Mouse (Mus musculus) T-helper 1 cell (primary cell): Measurements from ENCODE around the gene Igdcc4.
"Not testable (repeated sequence)": the region's sequence is repeated elsewhere in the genome, so short reads cannot be mapped to it uniquely, and the experiment has no call there.

Experiments
- in situ Hi-C: fragments of 300-600 bp; cut with MboI, MseI; formaldehyde crosslinking; loops from one replicate; pipeline ENCODE4 v1.15.1; 2025; ENCODE audit warnings: high pct_unique_total_duplicates

Gene Igdcc4

DNA sequence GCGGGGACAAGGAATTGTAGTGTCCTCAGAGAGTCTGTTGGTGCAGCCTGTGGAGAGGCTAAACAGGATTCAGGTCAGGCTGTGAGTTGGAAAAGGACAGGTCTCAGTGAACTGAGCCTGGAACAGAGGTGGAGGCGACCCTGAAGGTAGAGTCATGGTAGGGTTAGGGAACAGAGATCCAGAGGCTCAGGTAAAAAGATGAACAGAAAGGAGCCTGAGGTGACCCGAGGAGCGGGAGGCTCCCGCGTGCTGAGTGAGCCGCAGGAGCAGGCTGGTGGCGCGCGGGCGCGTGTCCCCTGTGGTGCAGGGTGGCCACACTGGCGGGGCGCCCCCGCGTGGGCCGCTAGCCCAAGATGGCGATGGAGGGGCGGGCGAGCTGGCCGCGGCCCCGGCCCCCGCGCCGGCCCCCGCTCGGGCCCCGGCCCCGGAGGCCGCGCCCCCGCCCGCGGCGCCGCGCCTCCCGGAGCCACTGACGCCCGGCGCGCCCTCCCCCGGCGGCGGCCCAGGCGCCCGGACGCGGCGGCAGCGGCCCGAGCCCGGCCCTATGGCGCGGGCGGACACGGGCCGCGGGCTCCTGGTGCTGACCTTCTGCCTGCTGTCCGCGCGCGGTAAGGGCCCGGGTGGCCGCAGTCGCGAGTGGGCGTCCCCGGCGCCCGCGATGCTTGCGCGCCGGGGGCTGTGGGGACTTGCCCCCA is at the start of gene Igdcc4:
Gene Igdcc4, plus strand, starts transcription at position 496 of the 695 bp plus-strand sequence.
- in situ Hi-C loops: loop anchor here (25.0 kb wide), 1 partner anchor 1189 kb away; no protein-coding TSS in a partner anchor

DNA sequence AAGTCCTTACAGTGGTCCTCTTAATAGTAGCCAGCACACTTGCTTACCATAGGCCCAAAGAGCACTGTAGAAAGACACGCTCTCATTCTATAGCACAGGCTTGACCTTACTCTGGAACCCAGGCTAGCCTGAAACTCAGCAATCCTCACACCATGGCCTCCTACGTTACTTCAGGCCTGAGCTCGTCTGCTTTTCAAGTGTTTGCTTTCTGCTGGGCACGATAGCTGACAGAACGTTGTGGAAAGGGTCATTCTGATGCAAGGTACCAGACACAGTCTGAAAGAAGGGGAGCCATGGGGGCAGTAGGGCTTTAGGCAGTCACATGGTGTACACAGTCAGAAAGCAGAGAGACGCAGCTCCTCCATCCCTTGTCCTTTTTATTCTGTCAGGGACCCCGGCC is 37.0 kb upstream of the Igdcc4 start:
- in situ Hi-C loops: loop anchor here (10.0 kb wide), 1 partner anchor 769 kb away; no protein-coding TSS in a partner anchor

DNA sequence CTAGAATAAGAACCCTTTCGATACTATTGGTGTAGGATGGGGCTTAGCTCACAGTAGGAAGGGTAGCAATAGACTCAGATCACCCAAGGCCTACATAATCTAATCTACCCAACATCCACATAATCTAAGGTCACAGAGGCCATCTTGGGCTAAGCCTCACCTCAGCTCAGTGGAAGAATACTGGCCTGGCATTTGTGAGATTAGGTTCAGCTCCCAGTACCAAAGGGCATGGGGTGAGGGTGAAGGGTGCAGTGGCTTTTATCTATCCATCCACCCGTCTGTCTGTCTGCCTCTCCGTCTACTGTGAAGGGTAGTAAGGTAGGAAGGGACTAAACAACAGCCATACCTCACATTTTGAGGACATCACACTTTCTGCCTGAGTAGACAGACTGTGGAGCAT is 30.7 kb upstream of the Igdcc4 start:
- in situ Hi-C loops: no loop called here

DNA sequence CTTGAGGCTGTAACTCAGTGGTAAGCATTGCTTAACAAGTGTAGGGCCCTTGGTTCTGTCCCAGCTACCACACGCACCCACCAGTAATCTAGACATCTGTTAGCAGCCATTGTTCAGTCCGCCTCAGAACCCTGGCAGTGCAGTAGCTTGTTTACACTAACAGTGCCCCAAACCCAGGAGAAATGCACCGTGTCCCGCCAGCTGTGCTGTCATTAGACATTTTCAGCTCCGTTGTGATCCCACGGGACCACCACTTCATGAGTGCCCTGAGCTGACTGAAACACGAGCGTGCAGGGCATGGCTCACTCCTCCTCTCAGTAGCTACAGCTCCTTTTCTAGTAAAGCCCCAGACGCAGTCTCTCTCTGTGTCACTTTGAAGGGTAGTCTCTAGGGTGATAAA is 27.7 kb upstream of the Igdcc4 start:
- in situ Hi-C loops: no loop called here

DNA sequence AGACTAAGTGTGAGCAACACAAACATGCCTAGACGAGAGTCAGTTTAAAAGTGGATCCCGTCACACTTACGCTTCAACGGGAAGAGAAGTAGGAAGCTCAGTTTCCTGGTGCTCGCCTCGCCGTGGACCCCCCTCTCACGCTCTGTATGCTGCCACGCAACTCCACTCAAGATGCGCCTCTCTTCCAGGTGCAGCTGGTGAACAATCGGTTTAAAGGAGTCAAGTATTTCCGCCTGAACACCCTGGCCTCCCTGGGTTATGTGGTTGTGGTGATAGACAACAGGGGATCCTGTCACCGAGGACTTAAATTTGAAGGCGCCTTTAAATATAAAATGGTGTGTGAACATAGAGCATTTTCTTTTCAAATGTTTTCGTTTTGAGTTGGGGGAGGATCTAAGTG is 27.0 kb upstream of the Igdcc4 start:
- in situ Hi-C loops: no loop called here

DNA sequence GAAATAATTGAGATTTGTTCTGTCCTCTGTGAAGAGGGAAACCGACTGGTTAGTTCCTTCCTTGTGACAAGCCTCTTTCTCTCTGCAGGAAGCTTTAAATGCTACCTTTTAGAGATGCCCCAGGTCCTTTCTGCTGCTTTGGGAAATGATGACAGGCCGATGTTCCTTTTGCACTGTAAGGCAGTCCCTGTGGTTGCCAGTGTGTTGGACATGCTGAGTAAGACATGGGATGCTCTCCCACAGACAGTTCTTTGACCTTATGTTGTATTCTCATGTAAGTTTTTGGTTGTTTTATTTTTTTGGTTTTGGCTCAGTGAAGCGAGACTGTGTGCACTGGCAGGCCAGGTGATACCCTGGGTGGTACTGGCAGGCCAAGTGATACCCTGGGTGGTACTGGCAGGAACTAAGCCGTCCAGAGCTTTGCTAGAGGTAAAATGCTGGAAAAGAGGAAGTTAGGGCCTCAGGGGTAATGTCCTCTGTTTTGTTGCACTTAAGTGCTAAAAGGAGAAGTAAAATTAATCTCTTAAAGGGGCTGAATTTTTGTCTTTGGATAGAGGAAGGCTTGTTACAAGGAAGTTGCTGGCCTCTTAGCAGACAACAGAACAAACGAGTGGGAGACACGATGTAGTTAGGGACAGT is 26.3 kb upstream of the Igdcc4 start:
- in situ Hi-C loops: no loop called here

DNA sequence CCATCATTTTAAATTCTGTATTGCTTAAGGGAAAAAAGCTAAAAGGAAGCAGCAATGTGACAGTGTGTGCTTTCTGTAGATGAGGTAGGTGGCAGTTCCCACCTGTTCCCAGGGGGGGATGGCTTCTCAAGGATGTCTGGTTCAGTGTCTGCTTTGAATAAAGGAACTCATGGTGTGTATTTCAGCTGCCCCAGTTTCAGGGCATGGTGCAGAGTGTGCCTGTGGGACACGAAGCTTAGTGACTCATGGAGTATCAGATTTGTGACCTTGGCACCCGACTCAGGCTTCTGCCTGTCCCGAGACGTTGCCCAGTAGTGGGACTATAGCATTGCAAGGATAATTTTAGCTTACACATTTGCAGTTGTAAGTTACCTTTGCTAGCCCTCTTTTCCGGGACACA is 23.8 kb upstream of the Igdcc4 start:
- in situ Hi-C loops: no loop called here

DNA sequence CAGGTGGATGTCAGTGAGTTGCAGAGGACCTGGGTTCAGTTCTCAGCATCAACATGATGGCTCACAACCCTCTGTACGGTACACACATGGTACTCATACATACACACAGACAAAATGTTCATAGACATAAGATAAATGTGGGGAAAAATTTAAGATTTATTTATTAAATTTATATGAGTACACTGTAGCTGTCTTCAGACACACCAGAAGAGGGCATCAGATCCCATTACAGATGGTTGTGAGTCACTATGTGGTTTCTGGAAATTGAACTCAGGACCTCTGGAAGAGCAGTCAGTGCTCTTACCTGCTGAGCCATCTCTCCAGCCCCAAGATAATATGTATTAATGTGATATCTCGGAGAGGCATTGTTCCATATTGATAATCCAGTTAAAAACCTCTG is 21.1 kb upstream of the Igdcc4 start:
- in situ Hi-C loops: not testable (repeated sequence)

DNA sequence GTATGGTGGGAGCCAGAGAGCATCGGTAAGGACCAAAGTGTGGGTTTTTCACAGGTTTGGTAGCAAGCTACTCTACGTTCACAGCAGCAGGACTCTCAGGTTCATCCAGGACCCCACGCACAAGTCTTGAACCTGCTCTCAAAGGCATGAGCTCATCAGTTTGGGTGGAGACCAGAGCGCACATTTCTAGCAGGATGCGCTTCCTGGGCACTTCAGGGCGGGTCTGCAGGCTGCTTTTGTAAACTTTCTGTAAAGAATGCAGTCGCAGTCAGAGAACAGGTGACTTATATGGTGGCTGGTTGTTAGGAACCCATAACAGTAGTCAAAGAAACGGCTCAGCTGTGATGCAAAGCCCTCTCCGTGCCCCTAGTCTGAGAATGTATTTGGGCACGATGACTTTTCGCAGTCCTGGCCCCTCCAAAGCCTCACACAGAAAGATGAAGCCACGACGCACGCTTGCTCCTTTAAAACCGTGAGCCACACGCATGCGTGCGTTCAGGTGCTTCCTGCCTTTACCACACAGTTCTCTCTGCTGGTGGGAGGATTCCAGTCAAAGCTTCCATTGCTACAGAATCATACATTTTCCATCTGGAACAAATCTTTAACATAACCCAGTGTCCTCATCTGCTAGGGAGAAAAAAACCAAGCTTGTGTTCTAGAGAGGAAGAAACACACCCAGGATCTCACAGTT is 18.1 kb upstream of the Igdcc4 start:
- in situ Hi-C loops: no loop called here

DNA sequence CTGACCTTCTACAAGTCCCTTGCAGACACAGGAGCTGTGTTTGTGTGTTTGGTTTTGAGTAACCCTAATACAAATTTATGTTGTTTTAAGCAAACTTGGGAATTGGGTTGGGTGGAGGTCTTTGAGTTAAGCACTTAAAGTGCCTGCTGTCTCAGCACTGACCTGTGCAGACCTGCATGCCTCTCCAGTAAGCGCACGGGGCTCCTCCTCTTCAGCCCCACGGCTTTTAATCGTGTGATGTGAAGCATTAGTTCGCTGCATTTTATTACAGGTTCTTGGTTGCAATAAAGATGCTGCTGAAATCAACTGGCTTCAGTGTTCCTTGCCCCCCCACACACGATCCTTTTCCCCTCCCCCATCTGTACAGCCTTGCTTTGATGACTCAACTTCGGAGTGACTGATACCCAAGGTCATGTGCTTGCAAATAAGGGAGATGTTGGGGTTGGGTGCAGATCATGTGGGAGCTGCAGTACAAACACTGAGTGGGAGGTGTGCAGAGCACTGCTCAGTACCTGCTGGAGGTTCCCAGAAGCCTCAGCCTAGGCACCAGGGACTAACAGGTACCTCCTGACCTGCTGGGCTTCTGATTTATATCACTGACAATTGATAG is 17.0 kb upstream of the Igdcc4 start:
- in situ Hi-C loops: no loop called here

DNA sequence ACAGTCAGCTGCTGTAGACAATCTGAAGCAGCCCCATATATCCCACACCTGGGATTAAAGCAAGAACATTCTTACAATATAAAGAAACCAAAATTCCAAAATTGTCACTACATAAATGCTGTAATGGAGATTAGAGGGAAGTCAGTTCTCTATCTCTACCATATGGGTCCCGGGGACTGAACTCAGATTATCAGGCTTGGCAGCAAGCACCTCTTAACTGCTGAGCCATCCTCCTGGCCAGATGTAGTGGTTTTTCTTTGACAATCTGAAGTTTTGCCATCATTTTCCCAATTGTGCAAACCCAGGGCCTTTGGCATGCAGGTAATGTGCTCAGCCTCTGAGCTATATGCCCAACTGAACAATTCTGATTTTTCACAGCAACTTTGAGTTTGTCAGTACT is 16.0 kb upstream of the Igdcc4 start:
- in situ Hi-C loops: no loop called here

DNA sequence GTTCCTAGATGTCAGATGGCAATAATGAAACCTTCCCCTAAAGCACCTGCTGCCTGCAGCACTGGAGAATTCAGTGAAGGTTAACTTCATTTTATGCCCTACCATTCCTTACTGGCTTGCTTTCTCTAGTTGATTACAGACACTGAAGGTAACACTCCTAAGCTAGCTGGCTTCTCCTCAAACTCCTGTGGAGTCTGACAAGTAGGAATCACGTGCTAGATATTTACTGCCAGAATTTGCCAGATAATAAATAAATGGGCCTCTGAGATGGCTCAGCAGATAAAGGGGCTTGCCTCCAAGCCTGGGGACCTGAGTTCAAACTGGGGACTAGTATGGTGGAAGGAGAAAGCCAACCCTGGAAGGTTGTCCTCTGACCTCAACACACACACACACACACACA is 14.5 kb upstream of the Igdcc4 start:
- in situ Hi-C loops: no loop called here

DNA sequence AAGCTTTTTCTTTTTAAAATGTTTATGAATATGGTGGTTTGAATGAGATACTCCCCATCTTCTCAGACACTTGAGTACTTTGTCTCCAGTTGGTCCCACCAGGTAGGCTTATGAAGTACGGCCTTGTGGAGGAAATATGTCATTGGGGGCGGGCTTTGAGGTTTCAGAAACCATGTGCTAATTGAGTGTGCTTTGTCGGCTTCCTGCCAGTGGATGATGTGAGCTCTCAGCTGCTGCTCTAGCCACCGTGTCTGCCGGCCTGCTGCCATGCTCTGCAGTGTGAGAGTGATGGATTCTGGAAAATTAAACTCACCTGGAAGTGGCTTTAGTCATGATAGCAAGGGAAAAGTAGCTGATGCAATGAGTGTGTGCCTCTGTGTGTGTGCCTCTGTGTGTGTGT is 13.8 kb upstream of the Igdcc4 start:
- in situ Hi-C loops: no loop called here

DNA sequence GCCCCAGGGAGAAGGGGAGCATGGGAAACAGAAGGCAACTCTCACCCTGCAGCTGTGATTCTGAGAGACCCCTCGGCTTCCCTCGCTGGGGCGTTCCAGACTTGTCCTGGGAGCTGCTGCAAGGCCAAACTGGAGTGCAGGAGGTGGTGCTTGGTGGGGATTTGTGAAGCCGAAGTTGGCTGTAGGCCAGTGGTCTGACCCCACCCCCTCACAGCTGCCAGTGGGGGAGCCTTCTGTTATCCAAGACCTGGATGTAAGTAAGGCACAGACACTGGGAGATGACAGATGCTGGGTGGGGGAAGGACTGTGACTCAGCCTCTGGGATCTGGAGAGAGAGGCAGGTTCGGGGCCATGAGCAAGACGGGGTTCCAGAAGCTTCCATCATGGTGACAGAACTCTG is 7.0 kb upstream of the Igdcc4 start:
- in situ Hi-C loops: no loop called here

DNA sequence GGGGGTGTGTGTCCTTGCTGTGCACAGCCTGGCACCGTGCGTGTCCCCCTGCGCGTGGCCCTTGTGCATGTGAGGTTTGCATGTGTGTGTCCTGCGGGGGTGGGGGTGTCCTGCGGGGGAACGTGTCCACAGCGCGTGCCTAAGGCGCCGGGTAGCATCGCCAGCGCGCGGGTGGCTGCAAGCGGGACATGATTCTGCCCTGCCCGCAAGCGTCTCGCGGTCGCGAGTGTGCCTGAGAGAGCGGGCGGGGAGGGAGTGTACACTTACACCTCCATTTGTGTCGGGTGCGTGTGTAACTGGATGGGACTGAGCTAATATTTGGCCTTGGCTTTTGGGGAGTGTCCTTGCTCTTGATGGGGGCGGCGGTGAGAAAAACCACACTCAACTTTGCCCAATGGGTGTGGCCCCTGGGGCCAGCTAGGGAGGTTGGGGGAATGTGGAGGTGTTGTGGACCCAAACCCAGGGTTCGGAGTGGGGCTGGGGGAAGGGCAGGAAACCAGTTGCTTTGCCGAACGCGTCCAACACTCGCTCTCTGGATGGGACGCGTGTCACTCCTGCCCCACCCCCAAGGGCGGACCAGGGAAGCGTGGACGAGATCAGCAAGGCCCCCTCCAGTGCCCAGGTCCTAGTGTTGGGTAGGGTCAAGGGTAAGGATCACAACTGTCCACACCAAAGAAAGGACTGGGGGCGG is 545 bp downstream of the Igdcc4 start:
- in situ Hi-C loops: loop anchor here (25.0 kb wide), 1 partner anchor 1190 kb away; no protein-coding TSS in a partner anchor

DNA sequence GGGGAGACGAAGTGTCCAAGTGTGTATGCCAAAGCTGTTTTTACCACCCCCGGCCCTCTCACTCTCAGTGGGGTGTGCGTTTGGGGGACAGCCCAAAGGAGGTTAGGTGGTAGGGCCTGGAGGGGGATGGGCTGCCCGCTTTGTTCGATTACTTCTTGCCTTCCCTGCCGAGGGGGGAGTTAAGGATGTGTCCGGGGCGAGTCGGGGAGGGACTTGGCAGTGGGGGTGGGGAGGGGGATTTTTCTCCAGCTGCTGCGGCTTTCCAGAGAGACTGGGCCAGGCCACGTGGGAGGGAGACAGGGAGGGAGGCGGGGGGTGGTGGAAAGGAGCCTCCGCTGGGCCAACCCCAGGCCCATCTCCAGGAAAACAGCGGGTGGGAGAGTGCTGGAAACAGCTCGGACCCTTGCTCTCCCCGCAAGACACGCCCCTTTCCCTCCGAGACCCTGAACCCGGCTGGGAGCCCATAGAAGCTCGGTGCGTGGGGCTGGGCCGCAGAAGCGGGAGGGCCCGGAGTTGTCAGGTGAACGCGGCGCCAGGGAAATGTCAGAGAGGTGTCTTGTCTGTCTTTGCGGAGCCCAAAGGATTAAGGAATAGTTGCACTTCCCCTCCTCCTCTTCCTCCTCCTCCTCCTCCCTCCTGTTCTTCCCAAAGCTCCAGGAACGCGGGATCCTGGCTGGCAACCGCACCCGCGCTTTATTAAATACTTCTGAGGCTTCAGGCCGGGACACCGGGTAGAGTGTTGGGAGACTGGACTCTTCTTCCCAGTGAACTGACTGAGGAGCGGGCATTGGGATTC is 1.3 kb downstream of the Igdcc4 start:
- in situ Hi-C loops: loop anchor here (25.0 kb wide), 1 partner anchor 1190 kb away; no protein-coding TSS in a partner anchor

DNA sequence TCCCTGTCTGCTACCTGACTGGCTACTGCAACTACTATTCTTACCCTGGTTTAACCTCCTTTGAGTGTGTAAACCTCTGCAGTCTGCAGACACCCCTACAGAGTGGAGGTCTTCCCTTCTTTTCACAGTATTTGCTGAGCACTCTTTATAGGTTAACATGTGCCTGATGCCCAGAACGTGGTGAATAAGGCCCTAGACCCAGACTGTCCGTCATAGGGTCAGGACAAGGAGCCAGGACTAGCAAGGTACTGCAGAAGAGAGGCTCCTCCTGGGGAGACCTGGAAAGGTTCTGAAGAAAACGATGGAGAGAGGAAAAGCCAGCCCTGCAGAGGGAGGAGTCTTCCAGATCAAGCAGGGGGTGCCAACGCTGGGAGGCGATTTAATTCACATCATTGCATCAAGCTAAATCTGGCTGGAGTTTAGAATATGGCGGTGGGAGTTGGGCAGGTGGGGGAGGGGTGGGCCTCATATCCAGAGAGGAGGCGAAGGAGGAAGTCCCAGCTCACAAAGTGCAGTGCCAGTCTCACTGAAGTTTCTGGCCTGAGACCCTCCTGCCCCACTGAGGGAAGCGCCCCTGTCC is 2.0 kb downstream of the Igdcc4 start:
- in situ Hi-C loops: loop anchor here (25.0 kb wide), 1 partner anchor 1191 kb away; no protein-coding TSS in a partner anchor

DNA sequence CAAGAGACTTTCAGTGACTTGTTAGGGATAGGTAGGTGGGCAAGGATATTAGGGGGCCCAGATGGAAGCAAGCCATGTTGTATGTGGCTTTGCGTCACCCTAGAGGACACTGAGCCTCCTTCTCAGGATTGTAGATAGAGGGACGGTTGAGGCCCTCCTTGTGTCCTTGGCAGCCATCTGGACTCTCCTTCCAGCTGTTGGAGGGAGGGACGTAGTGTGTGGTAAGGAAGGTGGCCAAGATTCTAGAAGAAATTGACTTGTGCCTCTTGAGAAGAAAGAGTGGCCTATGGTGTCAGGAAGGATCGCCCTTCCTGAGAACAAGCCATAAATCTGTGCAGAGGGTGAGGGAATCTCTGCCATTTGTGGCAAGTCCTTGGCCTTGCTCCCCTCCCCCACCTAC is 5.5 kb downstream of the Igdcc4 start:
- in situ Hi-C loops: loop anchor here (25.0 kb wide), 1 partner anchor 1195 kb away; no protein-coding TSS in a partner anchor

DNA sequence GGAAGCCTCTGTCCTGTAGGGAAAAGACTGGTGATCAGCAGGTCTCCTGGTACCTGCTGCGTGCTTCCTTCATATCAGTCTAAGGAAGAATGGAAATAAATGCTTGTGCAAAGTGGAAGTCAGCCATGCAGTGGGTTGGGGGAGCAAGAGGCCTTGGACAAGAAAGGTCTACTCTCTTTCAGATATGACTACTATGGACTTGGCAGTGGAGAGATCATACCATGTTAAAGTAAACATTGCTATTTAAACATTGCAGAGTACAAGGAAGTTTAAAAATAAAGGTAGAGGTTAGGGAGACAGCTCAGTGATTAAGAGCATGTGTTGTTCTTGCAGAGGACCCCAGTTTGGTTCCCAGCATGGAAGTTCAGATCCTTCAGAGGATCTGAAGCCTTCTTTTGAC is 6.6 kb downstream of the Igdcc4 start:
- in situ Hi-C loops: loop anchor here (25.0 kb wide), 1 partner anchor 1196 kb away; no protein-coding TSS in a partner anchor
